Mouse (Mus musculus) forebrain, embryonic 14.5 days (tissue): Measurements from ENCODE around the gene Itpkb. TPM values are rescaled to one million over a fixed set of nuclear protein-coding genes. Genes with fewer than 3 reads are reported as not detected.

Experiments
- ATAC-seq: fragments of 200-750 bp; cut with Nextera tagmentation; 2 replicates; pipeline ENCODE4 v1.8.0; 2017; ENCODE audit warnings: mild to moderate bottlenecking, moderate library complexity
- DNase-seq: peaks from one replicate; pipeline ENCODE4 v3.0.0-alpha.2; 2015; ENCODE audit warnings: low spot score
- H3K27ac ChIP-seq: fragments of 300-500 bp; sonication (generic); 2 replicates; pipeline ENCODE4 v1.5.1; 2014; ENCODE audit warnings: low read depth, mild to moderate bottlenecking, control low read depth, low read length, moderate library complexity
- H3K27me3 ChIP-seq: fragments of 300-500 bp; sonication (generic); replicated peaks from 2 replicates; pipeline ENCODE4 v1.6.1; 2014; ENCODE audit warnings: low read length, control low read depth, mixed read lengths; ENCODE audit not compliant: control insufficient read depth, insufficient read depth
- H3K36me3 ChIP-seq: fragments of 300-500 bp; sonication (generic); 2 replicates; pipeline ENCODE4 v1.6.1; 2014; ENCODE audit warnings: low read length, control low read depth; ENCODE audit not compliant: control insufficient read depth, insufficient read depth
- H3K4me1 ChIP-seq: fragments of 300-500 bp; sonication (generic); 2 replicates; pipeline ENCODE4 v1.6.1; 2014; ENCODE audit warnings: antibody characterized with exemption, low read length, control low read depth; ENCODE audit not compliant: control insufficient read depth, insufficient read depth
- H3K4me2 ChIP-seq: fragments of 300-500 bp; sonication (generic); 2 replicates; pipeline ENCODE4 v1.6.1; 2014; ENCODE audit warnings: mild to moderate bottlenecking, control low read depth, low read length
- H3K4me3 ChIP-seq: fragments of 300-500 bp; sonication (generic); 2 replicates; pipeline ENCODE4 v1.5.1; 2014; ENCODE audit warnings: low read depth, low read length, control low read depth
- H3K9ac ChIP-seq: fragments of 300-500 bp; sonication (generic); 2 replicates; pipeline ENCODE4 v1.6.1; 2014; ENCODE audit warnings: mild to moderate bottlenecking, low read length, control low read depth, moderate library complexity
- H3K9me3 ChIP-seq: fragments of 300-500 bp; sonication (generic); replicated peaks from 2 replicates; pipeline ENCODE4 v1.6.1; 2016; ENCODE audit warnings: low read length, control low read depth, mixed read lengths; ENCODE audit not compliant: control insufficient read depth
- whole genome bisulfite sequencing: fragments of 180-500 bp; shearing (Covaris S2); extraction: QIAGEN DNeasy Blood & Tissue Kit; methylation state at CpG from one replicate; pipeline ENCODE4 v1.1.7; 2014; 5-methylcytosine and 5-hydroxymethylcytosine counted together
- polyA plus RNA-seq: library from polyadenylated mRNA; unstranded; fragments of >200 nt; fragmentation: Nextera tagmentation; extraction: Ambion mirVana; gene quantifications from 2 replicates; pipeline ENCODE4 v1.2.1, GENCODE M21; 2014

Gene Itpkb
- polyA plus RNA-seq, 1 experiment from 2014 or later: 1.3 TPM

DNA sequence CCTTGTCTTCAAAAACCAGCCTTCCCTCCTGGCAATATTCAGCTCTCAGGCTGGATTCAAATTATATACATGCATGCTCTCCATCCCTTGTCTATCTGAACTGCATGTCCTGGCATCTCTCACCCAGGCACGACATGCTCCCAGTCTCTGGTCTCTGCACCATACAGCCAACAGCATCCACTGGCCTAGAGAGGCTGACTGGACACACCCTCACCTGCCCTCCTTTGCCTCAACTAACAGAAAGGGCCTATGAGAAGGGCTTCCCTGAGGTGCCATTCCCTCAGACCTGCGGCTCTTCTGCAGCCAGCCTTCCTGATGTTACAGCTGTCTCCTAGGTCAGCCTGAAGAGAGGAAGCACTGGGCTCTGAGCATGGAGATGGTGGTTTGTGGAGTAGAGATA lies 88.8 kb downstream of the Itpkb start:
- H3K4me3 ChIP-seq: no peak overlapping the region
- H3K9me3 ChIP-seq: no peaks in the 10 kb centered on the region
- H3K4me1 ChIP-seq: 0 out of 2 replicates have a peak, but pooled peaks cover 3% of the 10 kb centered on the region
- H3K27ac ChIP-seq: no peak overlapping the region
- no peaks in the 10 kb centered on the region for H3K36me3 ChIP-seq
- H3K4me2 ChIP-seq: no peak overlapping the region
- WGBS: 85% methylated on average over 2 of the region's 2 CpGs
- no peak overlapping the region for H3K9ac ChIP-seq
- no peaks in the 10 kb centered on the region for H3K27me3 ChIP-seq
- no peak for DNase-seq
- ATAC-seq: no peak

DNA sequence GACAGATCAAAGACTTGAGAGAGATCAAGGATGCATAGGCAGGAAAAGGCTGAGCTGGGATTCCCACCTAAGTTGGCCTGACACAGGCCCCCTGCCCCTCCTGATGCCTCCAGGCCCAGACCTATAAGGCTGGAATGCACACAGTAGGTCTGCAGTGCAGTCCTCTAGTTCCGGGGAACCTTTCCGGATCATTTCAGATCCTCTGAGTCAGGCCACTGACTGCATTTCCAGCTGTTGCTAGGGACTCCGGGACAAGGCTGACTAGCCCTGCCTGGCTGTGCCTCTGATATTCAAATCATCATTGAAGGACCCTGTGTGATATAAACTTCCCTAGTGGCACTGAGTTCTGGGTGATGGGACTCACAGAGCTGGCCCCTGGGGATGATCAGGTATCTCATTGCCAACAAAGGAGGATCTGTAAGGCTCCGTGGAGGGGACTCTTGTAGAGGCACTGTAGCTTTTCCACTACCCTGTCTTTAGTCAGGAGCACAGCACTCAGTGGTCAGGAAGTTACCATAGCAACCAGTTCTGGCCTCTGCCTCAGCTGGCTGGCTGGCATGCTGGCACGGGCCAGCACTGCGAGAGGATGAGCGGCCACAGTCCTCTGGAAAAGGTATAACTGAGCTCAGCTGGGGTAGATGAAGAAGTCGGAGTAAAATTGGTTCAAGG lies 90.3 kb downstream of the Itpkb start:
- Histone ChIP-seq H3K27me3 (no peaks in the 10 kb centered on the region), H3K36me3 (no peaks in the 10 kb centered on the region), H3K27ac (peak overlapping the region; percentile 9; the same call in 1 of the 2 replicates), H3K9me3 (no peaks in the 10 kb centered on the region), H3K4me3 (no peak overlapping the region), H3K4me1 (0 out of 2 replicates have a peak, but pooled peaks cover 3% of the 10 kb centered on the region), H3K4me2 (no peak overlapping the region), H3K9ac (no peak overlapping the region)
- DNase-seq (peak; percentile 75), ATAC-seq (peak; percentile 64; the same call in 1 of the 2 replicates)
- 43% methylated on average over 8 of the region's 8 CpGs for WGBS

DNA sequence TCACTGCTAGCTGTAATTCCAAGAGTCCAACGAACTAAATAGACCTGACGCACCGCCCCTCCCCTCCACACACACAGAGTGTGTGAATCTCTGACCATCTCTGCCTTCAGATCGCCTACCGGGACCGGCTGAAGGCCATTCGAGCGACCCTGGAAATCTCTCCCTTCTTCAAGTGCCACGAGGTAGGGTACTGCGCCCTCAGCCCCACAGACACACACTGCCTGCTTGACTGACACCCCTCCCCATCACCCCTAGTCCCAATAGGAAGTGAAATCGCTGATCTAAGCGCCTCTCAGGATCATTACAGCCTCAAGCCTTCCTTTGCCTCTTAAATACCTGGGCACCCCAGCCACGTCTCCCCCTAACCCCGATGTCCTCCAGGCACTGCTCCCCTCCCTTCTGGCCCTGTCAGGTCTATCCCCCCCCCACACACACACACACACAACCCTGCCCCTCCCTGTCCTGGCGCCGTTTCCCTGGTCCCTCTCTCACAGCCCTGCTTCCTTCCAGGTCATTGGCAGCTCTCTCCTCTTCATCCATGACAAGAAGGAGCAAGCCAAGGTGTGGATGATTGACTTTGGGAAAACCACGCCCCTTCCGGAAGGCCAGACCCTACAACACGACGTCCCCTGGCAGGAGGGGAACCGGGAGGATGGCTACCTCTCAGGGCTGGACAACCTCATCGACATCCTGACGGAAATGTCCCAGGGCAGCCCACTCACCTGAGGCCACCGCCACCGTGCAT lies 91.1 kb downstream of the Itpkb start:
- DNase-seq (no peak), ATAC-seq (peak; percentile 21)
- Histone ChIP-seq H3K27ac (no peak overlapping the region), H3K4me1 (0 out of 2 replicates have a peak, but pooled peaks cover 3% of the 10 kb centered on the region), H3K36me3 (no peaks in the 10 kb centered on the region), H3K9ac (no peak overlapping the region), H3K27me3 (no peaks in the 10 kb centered on the region), H3K4me3 (no peak overlapping the region), H3K9me3 (no peaks in the 10 kb centered on the region), H3K4me2 (no peak overlapping the region)
- WGBS: 59% methylated on average over 25 of the region's 25 CpGs

DNA sequence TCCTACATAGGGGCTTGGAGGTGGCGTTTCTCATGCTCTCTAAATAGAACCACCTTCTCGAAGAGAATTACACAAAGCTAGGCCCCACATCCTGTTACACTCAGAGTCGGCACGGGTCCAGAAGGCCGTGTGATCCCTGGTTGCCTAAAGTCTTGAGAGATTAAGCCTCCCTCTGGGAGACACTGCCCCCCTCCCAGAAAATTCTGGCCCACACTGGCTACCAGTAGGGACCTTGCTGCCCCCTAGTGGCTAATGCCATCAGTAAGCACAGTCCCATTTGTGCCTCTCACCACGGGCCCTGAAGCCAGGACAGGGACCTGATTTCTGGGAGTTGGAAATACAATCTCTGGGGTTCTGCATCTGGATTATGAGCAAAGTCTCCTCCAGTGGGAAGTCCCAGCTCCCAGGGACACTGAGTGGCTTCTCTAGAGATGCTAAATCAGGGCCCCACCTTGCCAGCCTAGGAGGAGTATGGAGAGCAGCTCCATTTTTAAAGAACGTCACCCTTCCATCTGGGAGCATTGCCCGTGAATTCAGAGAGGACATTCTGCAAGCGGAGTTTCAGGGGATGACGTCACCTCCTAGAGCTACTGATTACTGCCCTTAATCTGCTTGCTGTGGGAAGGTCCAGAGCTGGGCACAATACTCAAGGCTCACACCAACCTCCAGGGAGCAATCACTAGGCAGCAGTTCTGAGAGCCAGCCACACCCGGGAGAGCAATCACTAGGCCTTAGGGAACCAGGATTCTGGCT lies 92.0 kb downstream of the Itpkb start:
- ATAC-seq (peak; percentile 60), DNase-seq (peak; percentile 83)
- Histone ChIP-seq H3K9ac (no peak overlapping the region), H3K9me3 (no peaks in the 10 kb centered on the region), H3K4me2 (no peak overlapping the region), H3K4me1 (0 out of 2 replicates have a peak, but pooled peaks cover 3% of the 10 kb centered on the region), H3K36me3 (no peaks in the 10 kb centered on the region), H3K27me3 (no peaks in the 10 kb centered on the region), H3K27ac (no peak overlapping the region), H3K4me3 (no peak overlapping the region)
- 26% methylated on average over 11 of the region's 11 CpGs for WGBS

DNA sequence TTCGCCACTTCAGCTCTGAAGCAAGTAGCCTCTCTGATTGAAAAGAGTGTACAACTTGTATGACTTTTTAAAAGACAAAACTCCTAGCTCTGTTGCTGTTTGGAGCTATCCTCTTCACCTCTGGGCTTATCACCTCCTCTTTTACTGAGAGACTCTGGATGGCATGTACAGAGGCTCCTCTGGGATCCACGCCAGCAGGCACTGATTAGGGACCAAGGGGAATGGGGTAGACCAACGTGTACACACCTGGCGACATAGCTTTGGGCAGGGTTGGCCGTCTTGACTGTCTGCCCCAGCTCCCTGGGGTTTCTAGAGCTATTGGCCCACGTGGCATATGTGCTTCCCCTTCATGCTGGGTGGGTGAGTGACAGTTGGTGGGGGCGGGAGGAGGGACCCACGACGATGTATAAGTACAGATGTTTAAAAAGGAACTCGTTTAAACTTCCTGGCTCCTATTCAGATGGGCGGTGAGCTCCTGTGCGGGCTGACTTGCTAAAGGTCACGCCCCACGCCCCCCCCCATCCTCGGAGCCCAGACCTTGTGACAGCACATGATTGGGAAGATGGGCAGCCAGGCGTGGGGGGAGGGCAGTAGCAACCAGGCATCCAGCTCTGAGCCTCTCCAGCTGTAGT lies 92.8 kb downstream of the Itpkb start:
- H3K4me1 ChIP-seq: 0 out of 2 replicates have a peak, but pooled peaks cover 3% of the 10 kb centered on the region
- 60% methylated on average over 16 of the region's 16 CpGs for WGBS
- DNase-seq (no peak), ATAC-seq (no peak)
- H3K27ac ChIP-seq: no peak overlapping the region
- H3K9me3 ChIP-seq: no peaks in the 10 kb centered on the region
- no peaks in the 10 kb centered on the region for H3K36me3 ChIP-seq
- H3K4me3 ChIP-seq: no peak overlapping the region
- no peaks in the 10 kb centered on the region for H3K27me3 ChIP-seq
- H3K4me2 ChIP-seq: no peak overlapping the region
- no peak overlapping the region for H3K9ac ChIP-seq

DNA sequence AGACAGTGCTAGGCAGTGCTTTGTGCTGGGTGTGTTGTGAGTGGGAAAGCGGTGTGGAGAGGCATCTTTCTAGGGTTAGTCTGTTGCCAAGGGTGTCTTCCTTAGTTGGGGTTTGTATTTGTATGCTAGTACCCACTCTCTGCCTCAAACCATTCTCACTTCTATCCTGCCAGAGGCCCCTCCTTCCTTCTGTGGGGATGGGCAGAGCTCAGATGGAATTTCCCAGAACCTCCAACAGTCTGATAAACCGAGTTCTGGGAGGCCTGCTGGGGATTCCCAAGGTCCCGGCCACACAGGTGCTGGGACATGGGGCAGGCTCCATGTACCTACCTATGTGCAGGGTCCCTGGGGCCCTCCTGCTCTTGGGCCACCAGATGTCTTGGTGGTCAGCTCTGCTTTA lies 93.6 kb downstream of the Itpkb start:
- 0 out of 2 replicates have a peak, but pooled peaks cover 3% of the 10 kb centered on the region for H3K4me1 ChIP-seq
- no peak overlapping the region for H3K27ac ChIP-seq
- no peaks in the 10 kb centered on the region for H3K27me3 ChIP-seq
- WGBS: 87% methylated on average over 3 of the region's 3 CpGs
- H3K4me3 ChIP-seq: no peak overlapping the region
- no peak for DNase-seq
- no peak overlapping the region for H3K9ac ChIP-seq
- no peaks in the 10 kb centered on the region for H3K36me3 ChIP-seq
- no peak for ATAC-seq
- no peaks in the 10 kb centered on the region for H3K9me3 ChIP-seq
- H3K4me2 ChIP-seq: no peak overlapping the region

DNA sequence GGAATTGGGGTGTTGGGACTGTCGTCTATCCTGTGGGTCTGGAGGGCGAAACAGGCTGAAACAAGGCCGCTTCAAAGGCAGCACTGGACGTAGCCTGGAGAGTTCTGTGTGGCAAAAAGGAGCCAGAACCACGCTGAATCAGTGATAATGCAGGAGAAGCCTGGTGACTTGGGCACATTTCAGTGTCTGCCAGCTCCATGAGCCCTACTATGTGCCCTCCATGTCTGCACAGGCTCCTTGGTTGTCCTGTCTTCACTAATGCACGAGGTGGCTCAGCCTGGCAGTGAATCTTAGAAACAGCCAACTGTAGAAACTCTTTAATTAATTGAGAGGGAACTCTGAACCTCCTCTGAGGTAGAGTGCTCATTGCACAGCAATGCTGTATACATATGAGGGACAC lies 96.1 kb downstream of the Itpkb start:
- 85% methylated on average over 6 of the region's 6 CpGs for WGBS
- Histone ChIP-seq H3K4me1 (no peaks in the 10 kb centered on the region), H3K27me3 (no peaks in the 10 kb centered on the region), H3K36me3 (no peaks in the 10 kb centered on the region), H3K9me3 (no peaks in the 10 kb centered on the region), H3K4me3 (no peak overlapping the region), H3K4me2 (no peak overlapping the region), H3K9ac (no peak overlapping the region), H3K27ac (no peak overlapping the region)
- DNase-seq (no peak), ATAC-seq (no peak)

DNA sequence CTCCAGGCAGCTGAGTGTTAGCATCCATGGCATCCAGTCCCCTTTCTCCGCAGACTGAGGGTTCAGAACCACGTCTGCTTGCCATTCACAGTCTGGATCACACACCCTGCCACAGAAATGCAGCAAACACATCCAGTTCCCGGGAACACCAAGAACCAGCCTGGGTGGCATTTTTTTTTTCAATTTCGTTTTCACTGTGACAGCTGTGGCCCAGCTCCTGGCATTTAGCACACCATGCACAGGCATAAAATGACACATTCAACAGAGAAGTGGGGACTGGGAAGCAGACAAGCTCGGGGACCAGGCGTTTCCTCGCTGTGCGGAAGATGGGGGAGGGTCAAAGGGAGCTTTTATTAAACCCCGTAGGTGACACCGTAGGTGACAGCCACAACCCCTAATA lies 97.4 kb downstream of the Itpkb start:
- Histone ChIP-seq H3K4me3 (no peak overlapping the region), H3K4me2 (no peak overlapping the region), H3K36me3 (no peaks in the 10 kb centered on the region), H3K27me3 (no peaks in the 10 kb centered on the region), H3K9me3 (no peaks in the 10 kb centered on the region), H3K9ac (no peak overlapping the region; the same call in 1 of the 2 replicates), H3K4me1 (peaks cover 3% of the 10 kb centered on the region; the same call in 1 of the 2 replicates), H3K27ac (no peak overlapping the region)
- 61% methylated on average over 10 of the region's 10 CpGs for WGBS
- peak; percentile 22; the same call in 1 of the 2 replicates for ATAC-seq
- no peak for DNase-seq
